Mouse (Mus musculus) forebrain, postnatal 0 days (tissue): Measurements from ENCODE around the gene Irf6. TPM values are rescaled to one million over a fixed set of nuclear protein-coding genes. Genes with fewer than 3 reads are reported as not detected.

Experiments
- ATAC-seq: fragments of 200-750 bp; cut with Nextera tagmentation; 2 replicates; pipeline ENCODE4 v1.8.0; 2017; ENCODE audit warnings: mild to moderate bottlenecking, moderate library complexity
- DNase-seq: peaks from one replicate; pipeline ENCODE4 v3.0.0-alpha.2; 2015
- H3K27ac ChIP-seq: fragments of 300-500 bp; sonication (generic); 2 replicates; pipeline ENCODE4 v1.5.1; 2014; ENCODE audit warnings: low read depth, mild to moderate bottlenecking, antibody characterized with exemption, low read length, moderate library complexity, mixed read lengths
- H3K27me3 ChIP-seq: fragments of 300-500 bp; sonication (generic); 2 replicates; pipeline ENCODE4 v1.6.1; 2014; ENCODE audit warnings: mild to moderate bottlenecking, low read length, mixed read lengths; ENCODE audit not compliant: insufficient read depth
- H3K36me3 ChIP-seq: fragments of 300-500 bp; sonication (generic); 2 replicates; pipeline ENCODE4 v1.6.1; 2014; ENCODE audit warnings: mild to moderate bottlenecking, moderate library complexity; ENCODE audit not compliant: insufficient read depth
- H3K4me1 ChIP-seq: fragments of 300-500 bp; sonication (generic); 2 replicates; pipeline ENCODE4 v1.6.1; 2014; ENCODE audit warnings: antibody characterized with exemption; ENCODE audit not compliant: insufficient read depth
- H3K4me2 ChIP-seq: fragments of 300-500 bp; sonication (generic); 2 replicates; pipeline ENCODE4 v1.6.1; 2014; ENCODE audit warnings: low read depth, mild to moderate bottlenecking, moderate library complexity
- H3K4me3 ChIP-seq: fragments of 300-500 bp; sonication (generic); 2 replicates; pipeline ENCODE4 v1.5.1; 2014; ENCODE audit warnings: low read depth, low read length, mixed read lengths
- H3K9ac ChIP-seq: fragments of 300-500 bp; sonication (generic); 2 replicates; pipeline ENCODE4 v1.6.1; 2014; ENCODE audit warnings: mild to moderate bottlenecking
- H3K9me3 ChIP-seq: fragments of 300-500 bp; sonication (generic); 2 replicates; pipeline ENCODE4 v1.6.1; 2016; ENCODE audit warnings: low read length
- CTCF ChIP-seq: sonication (generic); IDR thresholded peaks from 2 replicates; pipeline ENCODE4 v1.5.1; 2016; ENCODE audit warnings: antibody characterized with exemption, control low read depth, low read depth
- WGBS: fragments of 180-500 bp; shearing (Covaris S2); extraction: QIAGEN DNeasy Blood & Tissue Kit; methylation state at CpG from one replicate; pipeline ENCODE4 v1.1.7; 2014; 5-methylcytosine and 5-hydroxymethylcytosine counted together
- polyA plus RNA-seq: library from polyadenylated mRNA; unstranded; fragments of >200 nt; fragmentation: Nextera tagmentation; extraction: Ambion mirVana; gene quantifications from 2 replicates; pipeline ENCODE4 v1.2.1, GENCODE M21; 2015
- total RNA-seq: library from RNA; depleted of rRNA; stranded (reverse); fragments of >200 nt; gene quantifications from 2 replicates; pipeline ENCODE4 v1.2.3, GENCODE M21; 2014; rRNA removed

Irf6 gene
- total RNA-seq: 0.33 and 0.62 TPM in 2 replicates
- polyA plus RNA-seq: 0.29 and 0.48 TPM in 2 replicates

- ATAC-seq (no peak), DNase-seq (no peak)
- H3K27ac ChIP-seq: no peak within 1 kb of the TSS
- H3K4me3 ChIP-seq: no peak within 1 kb of the TSS
- no peaks in the 10 kb centered on the region for H3K36me3 ChIP-seq
- peak within 1 kb of the TSS; percentile 17; the same call in 1 of the 2 replicates for H3K4me2 ChIP-seq
- H3K4me1 ChIP-seq: no peaks in the 10 kb centered on the region
- no peak for TF ChIP-seq CTCF
- WGBS: 4% methylated on average over 30 of the region's 30 CpGs
- no peak within 1 kb of the TSS for H3K9ac ChIP-seq
- H3K9me3 ChIP-seq: no peaks in the 10 kb centered on the region
- H3K27me3 ChIP-seq: peaks cover 31% of the 10 kb centered on the region
Measured at GRCm38 (mm10) chr1:193152872-193153271, at the start of gene Irf6. Gene Irf6, plus strand, starts transcription at chr1:193153111.

- no peak for TF ChIP-seq CTCF
- no peaks in the 10 kb centered on the region for H3K27me3 ChIP-seq
- no peak overlapping the region for H3K4me2 ChIP-seq
- H3K9me3 ChIP-seq: no peaks in the 10 kb centered on the region
- H3K4me1 ChIP-seq: no peaks in the 10 kb centered on the region
- H3K9ac ChIP-seq: no peak overlapping the region
- WGBS: 77% methylated on average over 9 of the region's 9 CpGs
- no peak overlapping the region for H3K4me3 ChIP-seq
- ATAC-seq: peak; percentile 51; the same call in 1 of the 2 replicates
- no peak for DNase-seq
- H3K27ac ChIP-seq: no peak overlapping the region
- H3K36me3 ChIP-seq: peaks cover 93% of the 10 kb centered on the region
Measured at GRCm38 (mm10) chr1:193112093-193112492, 40.8 kb upstream of the Irf6 start.

- TF ChIP-seq CTCF: no peak
- no peaks in the 10 kb centered on the region for H3K4me1 ChIP-seq
- peaks cover 70% of the 10 kb centered on the region for H3K36me3 ChIP-seq
- H3K27ac ChIP-seq: no peak overlapping the region
- H3K9ac ChIP-seq: no peak overlapping the region
- H3K9me3 ChIP-seq: no peaks in the 10 kb centered on the region
- H3K27me3 ChIP-seq: no peaks in the 10 kb centered on the region
- H3K4me2 ChIP-seq: no peak overlapping the region
- ATAC-seq (no peak), DNase-seq (no peak)
- 95% methylated on average over 7 of the region's 7 CpGs for WGBS
- H3K4me3 ChIP-seq: no peak overlapping the region
Measured at GRCm38 (mm10) chr1:193122793-193123192, 30.1 kb upstream of the Irf6 start.

DNA sequence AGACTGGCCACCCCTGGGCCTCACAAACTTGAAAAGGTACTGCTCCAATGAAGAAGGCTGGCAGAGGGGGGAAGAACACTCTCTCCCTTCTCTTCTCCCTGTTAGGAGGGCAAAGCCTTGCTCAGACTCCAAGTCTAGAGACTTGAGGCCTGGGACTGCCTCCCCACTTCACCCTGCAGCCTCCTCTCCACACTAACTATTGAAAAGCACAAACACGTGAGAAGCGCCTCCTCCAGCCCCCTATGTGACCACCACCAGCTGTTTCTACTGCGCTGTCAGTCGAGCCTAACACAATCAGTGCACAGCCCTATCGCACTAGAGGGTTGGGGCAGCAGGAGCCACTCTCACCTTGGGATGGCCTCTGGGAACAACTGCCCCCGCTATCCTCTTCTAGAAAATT lies 29.6 kb upstream of the Irf6 start:
- no peak overlapping the region for H3K4me2 ChIP-seq
- WGBS: 92% methylated on average over 6 of the region's 6 CpGs
- H3K4me3 ChIP-seq: no peak overlapping the region
- H3K36me3 ChIP-seq: peaks cover 68% of the 10 kb centered on the region
- no peaks in the 10 kb centered on the region for H3K9me3 ChIP-seq
- no peak for DNase-seq
- H3K27me3 ChIP-seq: no peaks in the 10 kb centered on the region
- ATAC-seq: no peak
- no peak overlapping the region for H3K27ac ChIP-seq
- no peak for TF ChIP-seq CTCF
- H3K9ac ChIP-seq: no peak overlapping the region
- no peaks in the 10 kb centered on the region for H3K4me1 ChIP-seq

DNA sequence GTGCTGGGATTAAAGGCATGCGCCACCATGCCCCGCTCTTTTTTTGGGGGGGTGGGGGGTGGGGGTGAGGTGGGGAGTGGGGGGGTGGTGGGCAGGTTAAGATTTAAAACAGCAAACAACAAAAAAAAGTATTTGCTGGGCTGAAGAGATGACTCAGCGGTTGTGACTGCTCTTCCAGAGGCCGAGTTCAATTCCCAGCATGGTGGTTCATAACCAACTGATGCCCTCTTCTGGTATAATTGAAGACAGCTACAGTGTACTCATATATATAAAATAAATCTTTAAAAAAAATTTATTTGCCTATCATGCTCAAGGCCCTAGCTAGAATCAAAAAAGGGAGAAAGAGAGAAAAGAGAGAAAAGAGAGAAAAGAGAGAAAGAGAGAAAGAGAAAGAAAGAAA lies 27.1 kb upstream of the Irf6 start:
- H3K27ac ChIP-seq: no peak overlapping the region
- H3K4me2 ChIP-seq: no peak overlapping the region
- peak; percentile 37 for TF ChIP-seq CTCF
- H3K9me3 ChIP-seq: no peaks in the 10 kb centered on the region
- peak; percentile 30; the same call in 1 of the 2 replicates for ATAC-seq
- peaks cover 45% of the 10 kb centered on the region for H3K36me3 ChIP-seq
- DNase-seq: peak; percentile 44
- no peaks in the 10 kb centered on the region for H3K27me3 ChIP-seq
- no peak overlapping the region for H3K9ac ChIP-seq
- WGBS: 70% methylated on average over 4 of the region's 4 CpGs
- peaks cover 10% of the 10 kb centered on the region for H3K4me1 ChIP-seq
- no peak overlapping the region for H3K4me3 ChIP-seq

GRCm38 (mm10) chr1:193128055-193128454 lies 24.9 kb upstream of the Irf6 start:
- Histone ChIP-seq H3K27me3 (no peaks in the 10 kb centered on the region), H3K27ac (no peak overlapping the region), H3K4me1 (peaks cover 10% of the 10 kb centered on the region), H3K9me3 (no peaks in the 10 kb centered on the region), H3K4me2 (no peak overlapping the region), H3K9ac (no peak overlapping the region), H3K4me3 (no peak overlapping the region), H3K36me3 (peaks cover 24% of the 10 kb centered on the region)
- WGBS: 95% methylated on average over 6 of the region's 6 CpGs
- ATAC-seq (no peak), DNase-seq (no peak)
- TF ChIP-seq CTCF: no peak

DNA sequence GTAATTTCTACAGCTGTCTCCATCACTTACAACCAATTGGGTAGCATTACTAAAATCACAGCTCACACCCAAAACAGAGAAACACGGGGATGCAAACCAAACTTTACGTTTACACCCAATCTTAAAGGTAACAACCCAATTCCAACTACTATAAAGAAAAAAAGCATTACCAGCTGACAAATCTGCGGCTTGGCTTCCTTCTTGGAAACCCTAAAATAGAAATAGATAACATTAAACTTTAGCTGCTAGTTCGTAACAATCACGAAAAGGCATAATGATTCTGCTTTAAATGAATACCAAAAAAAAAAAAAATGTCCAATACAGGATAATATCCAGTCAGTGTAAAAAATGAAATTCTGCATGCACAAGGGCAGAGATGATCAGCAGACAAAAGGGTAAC lies 23.6 kb upstream of the Irf6 start:
- WGBS: 27% methylated on average over 5 of the region's 5 CpGs
- H3K27ac ChIP-seq: no peak overlapping the region
- ATAC-seq: no peak

More for the DNA sequence above, 23.6 kb upstream of the Irf6 start:
- Histone ChIP-seq H3K4me3 (peak overlapping the region; percentile 71), H3K36me3 (peaks cover 18% of the 10 kb centered on the region), H3K9me3 (no peaks in the 10 kb centered on the region), H3K9ac (peak overlapping the region; percentile 68), H3K4me1 (peaks cover 10% of the 10 kb centered on the region), H3K4me2 (peak overlapping the region; percentile 58), H3K27me3 (no peaks in the 10 kb centered on the region)
- no peak for TF ChIP-seq CTCF
- DNase-seq: no peak
